Mouse (Mus musculus): ENCODE measurements around the gene Rab11b.

Gene Rab11b

GRCm38 (mm10) chr17:33760255-33761165 lies at the start of gene Rab11b:
Gene Rab11b (minus strand): TSS chr17:33760530.
- DNase-seq, result peak; percentile 100

- DNase-seq, result no peak
Measured at GRCm38 (mm10) chr17:33808192-33808591, 47.9 kb upstream of the Rab11b start.

- DNase-seq, result no peak
Measured at GRCm38 (mm10) chr17:33807181-33807888, 47.0 kb upstream of the Rab11b start.

- DNase-seq, result no peak
Measured at GRCm38 (mm10) chr17:33804745-33805144, 44.4 kb upstream of the Rab11b start.

GRCm38 (mm10) chr17:33804205-33804604 lies 43.9 kb upstream of the Rab11b start:
- no peak for DNase-seq

GRCm38 (mm10) chr17:33802221-33802620 lies 41.9 kb upstream of the Rab11b start:
- no peak for DNase-seq

- DNase-seq, result no peak
Measured at GRCm38 (mm10) chr17:33799277-33799676, 38.9 kb upstream of the Rab11b start.

- DNase-seq, result no peak
Measured at GRCm38 (mm10) chr17:33798306-33798705, 38.0 kb upstream of the Rab11b start.

- DNase-seq, result no peak
Measured at GRCm38 (mm10) chr17:33788732-33789131, 28.4 kb upstream of the Rab11b start.

- DNase-seq, result no peak
Measured at GRCm38 (mm10) chr17:33786375-33786774, 26.0 kb upstream of the Rab11b start.

- no peak for DNase-seq
Measured at GRCm38 (mm10) chr17:33784939-33785338, 24.6 kb upstream of the Rab11b start.

- DNase-seq, result no peak
Measured at GRCm38 (mm10) chr17:33783408-33783807, 23.1 kb upstream of the Rab11b start.

- no peak for DNase-seq
Measured at GRCm38 (mm10) chr17:33782067-33782466, 21.7 kb upstream of the Rab11b start.

GRCm38 (mm10) chr17:33781124-33781977 lies 21.0 kb upstream of the Rab11b start, which contains the start of gene Angptl4:
Gene Angptl4 (minus strand): TSS chr17:33781830.
- peak; percentile 4 for DNase-seq

- no peak for DNase-seq
Measured at GRCm38 (mm10) chr17:33780431-33780830, 20.1 kb upstream of the Rab11b start.

- no peak for DNase-seq
Measured at GRCm38 (mm10) chr17:33779967-33780295, 19.6 kb upstream of the Rab11b start.

- DNase-seq, result peak; percentile 28
Measured at GRCm38 (mm10) chr17:33779271-33779966, 19.1 kb upstream of the Rab11b start.

- no peak for DNase-seq
Measured at GRCm38 (mm10) chr17:33775287-33775686, 15.0 kb upstream of the Rab11b start.

GRCm38 (mm10) chr17:33774573-33775155 lies 14.3 kb upstream of the Rab11b start:
- no peak for DNase-seq

- no peak for DNase-seq
Measured at GRCm38 (mm10) chr17:33773871-33774572, 13.7 kb upstream of the Rab11b start.

GRCm38 (mm10) chr17:33773426-33773825 lies 13.1 kb upstream of the Rab11b start:
- DNase-seq, result no peak

Data from cerebellum, adult 8-10 months (tissue).